Mouse (Mus musculus): ENCODE measurements at regions not wholly inside any gene's neighbourhood (a gene's known extent, or its start where the extent isn't known, plus 50 kb on each side); places are given as distances from the start of the nearest gene placed in this dataset.

GRCm38 (mm10) chr10:91734691-91735090, 553.6 kb upstream of the Tmpo start:
- DNase-seq (ENCODE audit: low spot score in 2 of 2), result no peak

GRCm38 (mm10) chr10:91732007-91732589, 551.0 kb upstream of the Tmpo start:
- DNase-seq (ENCODE audit: low spot score in 2 of 2), result no peak

- no peak for DNase-seq (ENCODE audit: low spot score in 2 of 2)
These were observed 548.9 kb upstream of the Tmpo start for GRCm38 (mm10) chr10:91730062-91730461.

- DNase-seq (ENCODE audit: low spot score in 2 of 2), result peak; percentile 69 to 72
These were observed 538.7 kb upstream of the Tmpo start for GRCm38 (mm10) chr10:91719561-91720371.

- no peak for DNase-seq (ENCODE audit: low spot score in 2 of 2)
These were observed 535.5 kb upstream of the Tmpo start for GRCm38 (mm10) chr10:91716604-91717003.

- no peak for DNase-seq (ENCODE audit: low spot score in 2 of 2)
These were observed 533.5 kb upstream of the Tmpo start for GRCm38 (mm10) chr10:91714648-91715047.

GRCm38 (mm10) chr10:91713529-91713928, 532.4 kb upstream of the Tmpo start:
- no peak for DNase-seq (ENCODE audit: low spot score in 2 of 2)

- no peak for DNase-seq (ENCODE audit: low spot score in 2 of 2)
These were observed 525.7 kb upstream of the Tmpo start for GRCm38 (mm10) chr10:91706816-91707215.

- DNase-seq (ENCODE audit: low spot score in 2 of 2), result no peak
These were observed 523.6 kb upstream of the Tmpo start for GRCm38 (mm10) chr10:91704751-91705150.

GRCm38 (mm10) chr10:91701822-91702221, 520.7 kb upstream of the Tmpo start:
- no peak for DNase-seq (ENCODE audit: low spot score in 2 of 2)

- no peak for DNase-seq (ENCODE audit: low spot score in 2 of 2)
These were observed 505.0 kb upstream of the Tmpo start for GRCm38 (mm10) chr10:91686082-91686618.

- no peak for DNase-seq (ENCODE audit: low spot score in 2 of 2)
These were observed 504.3 kb upstream of the Tmpo start for GRCm38 (mm10) chr10:91685164-91686027.

GRCm38 (mm10) chr10:91679641-91680040, 498.5 kb upstream of the Tmpo start:
- DNase-seq (ENCODE audit: low spot score in 2 of 2), result no peak

- no peak for DNase-seq (ENCODE audit: low spot score in 2 of 2)
These were observed 456.8 kb upstream of the Tmpo start for GRCm38 (mm10) chr10:91637911-91638310.

- DNase-seq (ENCODE audit: low spot score in 2 of 2), result peak in 1 of 2 experiments; percentile 6
These were observed 447.6 kb upstream of the Tmpo start for GRCm38 (mm10) chr10:91628672-91629071.

- DNase-seq (ENCODE audit: low spot score in 2 of 2), result no peak
These were observed 441.2 kb upstream of the Tmpo start for GRCm38 (mm10) chr10:91622281-91622680.

- DNase-seq (ENCODE audit: low spot score in 2 of 2), result no peak
These were observed 432.8 kb upstream of the Tmpo start for GRCm38 (mm10) chr10:91613794-91614479.

GRCm38 (mm10) chr10:91612052-91612451, 430.9 kb upstream of the Tmpo start:
- no peak for DNase-seq (ENCODE audit: low spot score in 2 of 2)

- DNase-seq (ENCODE audit: low spot score in 2 of 2), result no peak
These were observed 413.8 kb upstream of the Tmpo start for GRCm38 (mm10) chr10:91594891-91595290.

- no peak for DNase-seq (ENCODE audit: low spot score in 2 of 2)
These were observed 412.3 kb upstream of the Tmpo start for GRCm38 (mm10) chr10:91593378-91593777.

- no peak for DNase-seq (ENCODE audit: low spot score in 2 of 2)
These were observed 410.7 kb upstream of the Tmpo start for GRCm38 (mm10) chr10:91591845-91592244.

All from frontal cortex, postnatal 10 days (tissue).